Mouse (Mus musculus) stomach, postnatal 0 days (tissue): ENCODE measurements around the gene Gabrb1. TPM values are rescaled to one million over a fixed set of nuclear protein-coding genes. Genes with fewer than 3 reads are reported as not detected.
A peak's percentile ranks its signal among the peaks of the same experiment; 100 is the strongest.
"Not testable (repeated sequence)": the region's sequence is repeated elsewhere in the genome, so short reads cannot be mapped to it uniquely, and the experiment has no call there.

Source experiments
- ATAC-seq: fragments of 200-750 bp; cut with Nextera tagmentation; 2 replicates; pipeline ENCODE4 v1.8.0; 2017; ENCODE audit not compliant: low FRiP score, low TSS enrichment
- DNase-seq: peaks from one replicate; pipeline ENCODE4 v3.0.0-alpha.2; 2016; ENCODE audit warnings: low spot score
- H3K27ac ChIP-seq: fragments of 300-500 bp; sonication (generic); replicated peaks from 2 replicates; pipeline ENCODE4 v1.5.1; 2014; ENCODE audit warnings: mild to moderate bottlenecking, control low read depth
- H3K27me3 ChIP-seq: fragments of 300-500 bp; sonication (generic); 2 replicates; pipeline ENCODE4 v1.6.1; 2014; ENCODE audit warnings: low read length; ENCODE audit not compliant: control insufficient read depth, insufficient read depth
- H3K36me3 ChIP-seq: fragments of 300-500 bp; sonication (generic); 2 replicates; pipeline ENCODE4 v1.6.1; 2014; ENCODE audit warnings: low read length, mixed read lengths; ENCODE audit not compliant: control insufficient read depth, insufficient read depth
- H3K4me1 ChIP-seq: fragments of 300-500 bp; sonication (generic); replicated peaks from 2 replicates; pipeline ENCODE4 v1.6.1; 2014; ENCODE audit warnings: antibody characterized with exemption; ENCODE audit not compliant: control insufficient read depth, insufficient read depth
- H3K4me2 ChIP-seq: fragments of 300-500 bp; sonication (generic); replicated peaks from 2 replicates; pipeline ENCODE4 v1.6.1; 2014; ENCODE audit warnings: low read depth, mild to moderate bottlenecking, control low read depth, moderate library complexity
- H3K4me3 ChIP-seq: fragments of 300-500 bp; sonication (generic); 2 replicates; pipeline ENCODE4 v1.5.1; 2014; ENCODE audit warnings: low read depth, low read length, control low read depth
- H3K9ac ChIP-seq: fragments of 300-500 bp; sonication (generic); 2 replicates; pipeline ENCODE4 v1.6.1; 2014; ENCODE audit warnings: mild to moderate bottlenecking, low read length, control low read depth, mixed read lengths
- H3K9me3 ChIP-seq: fragments of 300-500 bp; sonication (generic); 2 replicates; pipeline ENCODE4 v1.6.1; 2016; ENCODE audit warnings: low read length; ENCODE audit not compliant: control insufficient read depth
- CTCF ChIP-seq: IDR thresholded peaks from 2 replicates; pipeline ENCODE4 v1.5.1; 2016; ENCODE audit warnings: antibody characterized with exemption, low read depth, mild to moderate bottlenecking, moderate library complexity
- EP300 ChIP-seq: optimal IDR thresholded peaks from 2 replicates; pipeline ENCODE3; 2016; ENCODE audit warnings: antibody characterized with exemption
- WGBS: fragments of 180-500 bp; shearing (Covaris S2); extraction: QIAGEN DNeasy Blood & Tissue Kit; methylation state at CpG from one replicate; pipeline ENCODE4 v1.1.7; 2014; 5-methylcytosine and 5-hydroxymethylcytosine counted together
- polyA plus RNA-seq: library from polyadenylated mRNA; unstranded; fragments of >200 nt; fragmentation: Nextera tagmentation; extraction: Ambion mirVana; gene quantifications from 2 replicates; pipeline ENCODE4 v1.2.1, GENCODE M21; 2015

Gene Gabrb1
- polyA plus RNA-seq, 1 experiment from 2014 or later: 0.10 TPM

- Histone ChIP-seq H3K36me3 (no peaks in the 10 kb centered on the region), H3K4me1 (no peaks in the 10 kb centered on the region), H3K4me2 (no peak overlapping the region), H3K4me3 (no peak overlapping the region), H3K9ac (no peak overlapping the region), H3K27me3 (no peaks in the 10 kb centered on the region), H3K9me3 (no peaks in the 10 kb centered on the region), H3K27ac (no peak overlapping the region)
- DNase-seq (no peak), ATAC-seq (no peak)
- TF ChIP-seq CTCF: no peak
- TF ChIP-seq EP300: no peak
- 64% methylated on average over 6 of the region's 6 CpGs for WGBS
These were observed 410.9 kb downstream of the Gabrb1 start for GRCm38 (mm10) chr5:72068826-72069225.

- not testable (repeated sequence) for H3K27ac ChIP-seq, H3K9ac ChIP-seq, H3K9me3 ChIP-seq, H3K27me3 ChIP-seq, DNase-seq, H3K36me3 ChIP-seq, ATAC-seq, H3K4me2 ChIP-seq, H3K4me1 ChIP-seq, H3K4me3 ChIP-seq
- WGBS: 94% methylated on average over 7 of the region's 7 CpGs
These were observed 411.5 kb downstream of the Gabrb1 start for GRCm38 (mm10) chr5:72069398-72069797.

- H3K4me3 ChIP-seq: no peak overlapping the region
- 91% methylated on average over 6 of the region's 6 CpGs for WGBS
- H3K4me2 ChIP-seq: no peak overlapping the region
- TF ChIP-seq EP300 (no peak), CTCF (no peak)
- no peaks in the 10 kb centered on the region for H3K9me3 ChIP-seq
- no peak for DNase-seq
- no peaks in the 10 kb centered on the region for H3K27me3 ChIP-seq
- no peak overlapping the region for H3K27ac ChIP-seq
- H3K4me1 ChIP-seq: no peaks in the 10 kb centered on the region
- H3K36me3 ChIP-seq: no peaks in the 10 kb centered on the region
- no peak for ATAC-seq
- H3K9ac ChIP-seq: no peak overlapping the region
These were observed 418.9 kb downstream of the Gabrb1 start for GRCm38 (mm10) chr5:72076781-72077180.

DNA sequence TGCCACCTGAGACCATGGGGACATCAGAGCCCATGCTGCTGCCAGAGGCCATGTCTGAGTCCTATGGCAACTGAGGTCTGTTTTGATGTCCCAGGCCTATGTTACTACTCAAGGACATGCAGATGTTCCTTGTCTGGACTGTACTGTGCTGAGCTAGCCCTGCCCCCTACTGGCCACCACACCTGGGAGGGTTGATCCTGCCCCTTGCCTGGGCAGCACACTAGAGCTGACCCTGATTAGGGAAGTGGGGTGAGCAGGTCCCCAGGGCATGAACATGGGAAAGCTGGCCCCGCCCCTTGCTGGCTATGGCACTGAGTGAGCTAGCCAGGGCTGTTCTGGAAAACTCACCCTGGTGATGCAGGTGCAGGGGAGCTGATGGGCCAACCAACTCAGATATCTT, 428.6 kb downstream of the Gabrb1 start:
- DNase-seq: no peak
- no peaks in the 10 kb centered on the region for H3K9me3 ChIP-seq
- H3K4me1 ChIP-seq: no peaks in the 10 kb centered on the region
- no peaks in the 10 kb centered on the region for H3K27me3 ChIP-seq
- H3K4me2 ChIP-seq: no peak overlapping the region
- TF ChIP-seq EP300 (no peak), CTCF (no peak; the same call in 1 of the 2 replicates)
- H3K9ac ChIP-seq: no peak overlapping the region
- 0 out of 2 replicates have a peak, but pooled peaks have one; percentile 51 for ATAC-seq
- no peaks in the 10 kb centered on the region for H3K36me3 ChIP-seq
- 100% methylated on average over 1 of the region's 1 CpGs for WGBS
- H3K27ac ChIP-seq: no peak overlapping the region
- no peak overlapping the region for H3K4me3 ChIP-seq

GRCm38 (mm10) chr5:72094582-72094981, 436.7 kb downstream of the Gabrb1 start:
- 51% methylated on average over 7 of the region's 7 CpGs for WGBS
- Histone ChIP-seq H3K9ac (no peak overlapping the region), H3K27ac (no peak overlapping the region), H3K4me1 (no peaks in the 10 kb centered on the region), H3K4me2 (no peak overlapping the region), H3K27me3 (no peaks in the 10 kb centered on the region), H3K36me3 (no peaks in the 10 kb centered on the region), H3K4me3 (no peak overlapping the region), H3K9me3 (no peaks in the 10 kb centered on the region)
- DNase-seq: no peak
- TF ChIP-seq EP300 (no peak), CTCF (peak; percentile 73)
- no peak for ATAC-seq

DNA sequence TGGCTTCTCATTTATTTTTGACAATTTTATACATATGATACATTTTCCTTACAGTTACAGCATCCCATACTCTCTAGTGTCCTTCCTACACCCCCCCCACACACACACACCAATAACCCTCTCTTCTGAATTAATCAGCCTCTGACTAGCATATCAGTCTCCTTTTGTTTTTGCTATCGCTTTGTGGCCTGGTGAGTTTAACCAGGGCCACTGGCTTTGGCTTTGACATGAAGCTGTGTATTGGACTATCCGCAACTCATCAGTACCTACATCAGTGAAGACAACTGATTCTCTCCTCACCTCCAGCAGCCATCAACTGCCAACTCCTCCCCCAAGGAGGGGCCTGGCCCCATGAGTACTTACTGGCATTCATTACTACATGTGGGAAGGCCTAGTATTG, 437.1 kb downstream of the Gabrb1 start:
- ATAC-seq: no peak
- Histone ChIP-seq H3K4me3 (no peak overlapping the region), H3K4me2 (no peak overlapping the region), H3K27ac (no peak overlapping the region), H3K9ac (no peak overlapping the region), H3K27me3 (no peaks in the 10 kb centered on the region), H3K9me3 (no peaks in the 10 kb centered on the region), H3K4me1 (no peaks in the 10 kb centered on the region), H3K36me3 (no peaks in the 10 kb centered on the region)
- WGBS: 91% methylated on average over 2 of the region's 2 CpGs
- no peak for DNase-seq
- TF ChIP-seq EP300: no peak
- TF ChIP-seq CTCF: no peak
